Mouse (Mus musculus) lung, adult 10 weeks (tissue): ENCODE data around the gene Fmo4. TPM values are rescaled to one million over a fixed set of nuclear protein-coding genes. Genes with fewer than 3 reads are reported as not detected.

Source experiments
- polyA plus RNA-seq: library from polyadenylated mRNA; stranded (reverse); fragments of 350-450 nt; fragmentation: Illumina TruSeq; extraction: RNeasy Lipid Tissue Mini Kit (QIAGEN cat#74804); gene quantifications from one replicate; pipeline ENCODE4 v1.2.3, GENCODE M21; 2014; ENCODE audit warnings: low read depth, low replicate concordance; ENCODE audit not compliant: insufficient read depth

The Fmo4 gene
- polyA plus RNA-seq, result 1.8 TPM

GRCm38 (mm10) chr1:162813836-162814156 lies at the start of gene Fmo4:
Gene Fmo4, minus strand, starts transcription at chr1:162813972.

Other genes starting within 250 kb of the Fmo4 start
- gene Vamp4, start 243.5 kb downstream of the Fmo4 start, polyA plus RNA-seq, result 36.5 TPM
- gene Myoc, start 174.8 kb downstream of the Fmo4 start, polyA plus RNA-seq, result not detected
- not detected for gene Myocos, start 155.8 kb downstream of the Fmo4 start, polyA plus RNA-seq
- 13.3 TPM for gene Prrc2c, start 73.4 kb downstream of the Fmo4 start, polyA plus RNA-seq
- 243 TPM for gene Fmo1, start 52.6 kb upstream of the Fmo4 start, polyA plus RNA-seq
- 265 TPM for gene Fmo2, start 84.8 kb upstream of the Fmo4 start, polyA plus RNA-seq
- gene Fmo6, start 123.5 kb upstream of the Fmo4 start, polyA plus RNA-seq, result 0.82 TPM
- gene Fmo3, start 170.6 kb upstream of the Fmo4 start, polyA plus RNA-seq, result 38.2 TPM